Mouse (Mus musculus): ENCODE measurements around the gene Gm21897. TPM values are rescaled to one million over a fixed set of nuclear protein-coding genes. Genes with fewer than 3 reads are reported as not detected.
"Not testable (repeated sequence)": the region's sequence is repeated elsewhere in the genome, so short reads cannot be mapped to it uniquely, and the experiment has no call there.

Gene Gm21897
- polyA plus RNA-seq (2014; fragmentation: Nextera tagmentation; extraction: Ambion mirVana) = not detected in 2 replicates

- no CpG with 5 or more reads among the region's 4 CpGs for WGBS
Observed at GRCm38 (mm10) chr16:15317158-15317557, at the start of gene Gm21897. Gene Gm21897, plus strand, starts transcription at chr16:15317458.

GRCm38 (mm10) chr16:15272291-15272690 lies 45.0 kb upstream of the Gm21897 start:
- no peaks in the 10 kb centered on the region for H3K36me3 ChIP-seq (ENCODE audit: insufficient read depth)
- H3K4me3 ChIP-seq (ENCODE audit: low read depth, low read length) = no peak overlapping the region
- 23% methylated on average over 1 of the region's 1 CpGs for WGBS
- H3K9ac ChIP-seq = no peak overlapping the region
- ATAC-seq (ENCODE audit: insufficient read depth) (no peak), DNase-seq (peak; percentile 73)
- no peaks in the 10 kb centered on the region for H3K27me3 ChIP-seq (ENCODE audit: insufficient read depth, low read length)
- no peaks in the 10 kb centered on the region for H3K9me3 ChIP-seq (ENCODE audit: low read depth, low read length)
- H3K4me2 ChIP-seq = no peak overlapping the region
- H3K4me1 ChIP-seq (ENCODE audit: insufficient read depth) = no peaks in the 10 kb centered on the region
- H3K27ac ChIP-seq (ENCODE audit: low read depth) = peak overlapping the region; percentile 58; the same call in 1 of the 2 replicates
- no peak for TF ChIP-seq CTCF (IDR thresholded peaks at IDR 0.05; ENCODE audit: low read depth)

More at GRCm38 (mm10) chr16:15317158-15317557, at the start of gene Gm21897:
- not testable (repeated sequence) for H3K27me3 ChIP-seq (ENCODE audit: insufficient read depth, low read length); DNase-seq; ATAC-seq (ENCODE audit: insufficient read depth); H3K4me3 ChIP-seq (ENCODE audit: low read depth, low read length); H3K36me3 ChIP-seq (ENCODE audit: insufficient read depth); H3K9ac ChIP-seq; H3K27ac ChIP-seq (ENCODE audit: low read depth); H3K4me1 ChIP-seq (ENCODE audit: insufficient read depth); H3K4me2 ChIP-seq; H3K9me3 ChIP-seq (ENCODE audit: low read depth, low read length)

- Histone ChIP-seq H3K9ac (no peak overlapping the region), H3K27ac (ENCODE audit: low read depth) (no peak overlapping the region), H3K36me3 (ENCODE audit: insufficient read depth) (no peaks in the 10 kb centered on the region), H3K4me2 (no peak overlapping the region), H3K9me3 (ENCODE audit: low read depth, low read length) (no peaks in the 10 kb centered on the region), H3K27me3 (ENCODE audit: insufficient read depth, low read length) (no peaks in the 10 kb centered on the region), H3K4me3 (ENCODE audit: low read depth, low read length) (no peak overlapping the region), H3K4me1 (ENCODE audit: insufficient read depth) (no peaks in the 10 kb centered on the region)
- DNase-seq (no peak), ATAC-seq (ENCODE audit: insufficient read depth) (no peak)
- no peak for TF ChIP-seq CTCF (IDR thresholded peaks at IDR 0.05; ENCODE audit: low read depth)
Observed at GRCm38 (mm10) chr16:15277461-15277860, 39.8 kb upstream of the Gm21897 start.

GRCm38 (mm10) chr16:15293041-15293440 lies 24.2 kb upstream of the Gm21897 start:
- DNase-seq (no peak), ATAC-seq (ENCODE audit: insufficient read depth) (no peak)
- Histone ChIP-seq H3K27ac (ENCODE audit: low read depth) (no peak overlapping the region), H3K9ac (no peak overlapping the region), H3K4me3 (ENCODE audit: low read depth, low read length) (no peak overlapping the region), H3K4me1 (ENCODE audit: insufficient read depth) (no peaks in the 10 kb centered on the region), H3K9me3 (ENCODE audit: low read depth, low read length) (no peaks in the 10 kb centered on the region), H3K36me3 (ENCODE audit: insufficient read depth) (no peaks in the 10 kb centered on the region), H3K27me3 (ENCODE audit: insufficient read depth, low read length) (no peaks in the 10 kb centered on the region), H3K4me2 (no peak overlapping the region)
- TF ChIP-seq CTCF (IDR thresholded peaks at IDR 0.05; ENCODE audit: low read depth) = no peak
- WGBS = 73% methylated on average over 3 of the region's 3 CpGs

GRCm38 (mm10) chr16:15294289-15294688 lies 23.0 kb upstream of the Gm21897 start:
- Histone ChIP-seq H3K27me3 (ENCODE audit: insufficient read depth, low read length) (no peaks in the 10 kb centered on the region), H3K36me3 (ENCODE audit: insufficient read depth) (no peaks in the 10 kb centered on the region), H3K4me3 (ENCODE audit: low read depth, low read length) (no peak overlapping the region), H3K4me2 (no peak overlapping the region), H3K9me3 (ENCODE audit: low read depth, low read length) (no peaks in the 10 kb centered on the region), H3K27ac (ENCODE audit: low read depth) (no peak overlapping the region), H3K9ac (no peak overlapping the region), H3K4me1 (ENCODE audit: insufficient read depth) (no peaks in the 10 kb centered on the region)
- ATAC-seq (ENCODE audit: insufficient read depth) (no peak), DNase-seq (no peak)
- no peak for TF ChIP-seq CTCF (IDR thresholded peaks at IDR 0.05; ENCODE audit: low read depth)
- 45% methylated on average over 1 of the region's 1 CpGs for WGBS

GRCm38 (mm10) chr16:15294911-15295659 lies 22.2 kb upstream of the Gm21897 start:
- no peaks in the 10 kb centered on the region for H3K4me1 ChIP-seq (ENCODE audit: insufficient read depth)
- H3K36me3 ChIP-seq (ENCODE audit: insufficient read depth) = no peaks in the 10 kb centered on the region
- ATAC-seq (ENCODE audit: insufficient read depth) = peak; percentile 62
- peak; percentile 71 for DNase-seq
- H3K9ac ChIP-seq = no peak overlapping the region
- no peaks in the 10 kb centered on the region for H3K9me3 ChIP-seq (ENCODE audit: low read depth, low read length)
- H3K4me2 ChIP-seq = no peak overlapping the region
- no peaks in the 10 kb centered on the region for H3K27me3 ChIP-seq (ENCODE audit: insufficient read depth, low read length)
- no peak overlapping the region for H3K4me3 ChIP-seq (ENCODE audit: low read depth, low read length)
- no peak overlapping the region for H3K27ac ChIP-seq (ENCODE audit: low read depth)
- peak; percentile 48 for TF ChIP-seq CTCF (IDR thresholded peaks at IDR 0.05; ENCODE audit: low read depth)
- 72% methylated on average over 8 of the region's 8 CpGs for WGBS

- TF ChIP-seq CTCF (IDR thresholded peaks at IDR 0.05; ENCODE audit: low read depth) = no peak
- Histone ChIP-seq H3K4me3 (ENCODE audit: low read depth, low read length) (no peak overlapping the region), H3K4me2 (no peak overlapping the region), H3K27me3 (ENCODE audit: insufficient read depth, low read length) (no peaks in the 10 kb centered on the region), H3K9ac (no peak overlapping the region), H3K36me3 (ENCODE audit: insufficient read depth) (no peaks in the 10 kb centered on the region), H3K27ac (ENCODE audit: low read depth) (no peak overlapping the region), H3K9me3 (ENCODE audit: low read depth, low read length) (no peaks in the 10 kb centered on the region), H3K4me1 (ENCODE audit: insufficient read depth) (no peaks in the 10 kb centered on the region)
- DNase-seq (no peak), ATAC-seq (ENCODE audit: insufficient read depth) (no peak)
Observed at GRCm38 (mm10) chr16:15334526-15334925, 17.3 kb downstream of the Gm21897 start.

Measured in lung, embryonic 14.5 days (tissue).